Mouse (Mus musculus) layer of hippocampus, postnatal 25 days (tissue): ENCODE results near the gene Tmem199. TPM values are rescaled to one million over a fixed set of nuclear protein-coding genes. Genes with fewer than 3 reads are reported as not detected.
A peak's percentile ranks its signal among the peaks of the same experiment; 100 is the strongest.

Experiments
- DNase-seq, 2 experiments: peaks; one replicate each; pipeline ENCODE4 v3.0.0; 2022; ENCODE audit warnings: mixed read lengths in 2 of 2, low spot score in 1 of 2; ENCODE audit errors: extremely low spot score in 1 of 2
- total RNA-seq, 2 experiments: library from RNA; stranded (reverse); gene quantifications; 2 replicates each; pipeline ENCODE4 v1.2.3; 2021

The Tmem199 gene
- total RNA-seq, 2 experiments from 2014 or later, result 40.7 to 44.5 TPM

GRCm38 (mm10) chr11:78490781-78491241 lies 21.2 kb downstream of the Tmem199 start:
- DNase-seq, result peak; percentile 42

- DNase-seq, result peak; percentile 58 to 89
Measured at GRCm38 (mm10) chr11:78488168-78488567, 23.8 kb downstream of the Tmem199 start.

- no peak for DNase-seq
Measured at GRCm38 (mm10) chr11:78483639-78484038, 28.3 kb downstream of the Tmem199 start.

- DNase-seq, result no peak
Measured at GRCm38 (mm10) chr11:78475289-78475688, 36.7 kb downstream of the Tmem199 start.

- no peak for DNase-seq
Measured at GRCm38 (mm10) chr11:78471326-78472103, 40.5 kb downstream of the Tmem199 start.

GRCm38 (mm10) chr11:78467932-78468331 lies 44.0 kb downstream of the Tmem199 start:
- DNase-seq, result no peak

GRCm38 (mm10) chr11:78467515-78467914 lies 44.5 kb downstream of the Tmem199 start:
- no peak for DNase-seq

GRCm38 (mm10) chr11:78466242-78466912 lies 45.6 kb downstream of the Tmem199 start:
- no peak for DNase-seq

- peak; percentile 61 to 69 for DNase-seq
Measured at GRCm38 (mm10) chr11:78465568-78466180, 46.3 kb downstream of the Tmem199 start, which contains the start of gene Slc46a1. TSS of gene Slc46a1 (plus strand) at chr11:78465697.

GRCm38 (mm10) chr11:78465116-78465515 lies 46.9 kb downstream of the Tmem199 start:
- no peak for DNase-seq

GRCm38 (mm10) chr11:78463286-78464036 lies 48.5 kb downstream of the Tmem199 start:
- DNase-seq, result no peak

GRCm38 (mm10) chr11:78462669-78463068 lies 49.3 kb downstream of the Tmem199 start:
- no peak for DNase-seq

- DNase-seq, result no peak
Measured at GRCm38 (mm10) chr11:78461894-78462293, 50.1 kb downstream of the Tmem199 start.

- no peak for DNase-seq
Measured at GRCm38 (mm10) chr11:78458740-78459139, 53.2 kb downstream of the Tmem199 start.

Other genes with a start within 250 kb of the Tmem199 start
- 1 to 10 TPM; 4.0 to 5.6 TPM for gene BC030499, start 221.3 kb downstream of the Tmem199 start, total RNA-seq
- gene Spag5, start 210.6 kb downstream of the Tmem199 start, total RNA-seq, result 1 to 10 TPM; 4.2 to 4.6 TPM
- gene Aldoc, start 189.2 kb downstream of the Tmem199 start, total RNA-seq, result 100 to 1,000 TPM; 852 to 862 TPM
- gene Pigs, start 183.8 kb downstream of the Tmem199 start, total RNA-seq, result 10 to 100 TPM; 62.2 to 65.8 TPM
- 10 to 100 TPM; 29.6 to 32.5 TPM for gene Unc119, start 168.7 kb downstream of the Tmem199 start, total RNA-seq
- gene Foxn1, start 125.6 kb downstream of the Tmem199 start, total RNA-seq, result not detected
- gene Slc13a2, start 90.0 kb downstream of the Tmem199 start, total RNA-seq, result not detected
- gene Slc46a1, start 46.5 kb downstream of the Tmem199 start, total RNA-seq, result 10 to 100 TPM; 10.6 to 11.2 TPM
- gene Sarm1, start 14.4 kb downstream of the Tmem199 start, total RNA-seq, result 10 to 100 TPM; 39.5 to 40.8 TPM
- gene Vtn, start 13.1 kb downstream of the Tmem199 start, total RNA-seq, result 10 to 100 TPM; 57.9 to 64.0 TPM
- 1 to 10 TPM; 5.0 to 5.5 TPM for gene Sebox, start 8.7 kb downstream of the Tmem199 start, total RNA-seq
- 100 to 1,000 TPM; 122 TPM for gene Poldip2, start within 50 bp of the Tmem199 start, total RNA-seq
- gene Tnfaip1, start 24.2 kb upstream of the Tmem199 start, total RNA-seq, result 10 to 100 TPM; 34.7 to 35.5 TPM
- gene Ift20, start 24.2 kb upstream of the Tmem199 start, total RNA-seq, result 10 to 100 TPM; 80.0 to 83.0 TPM
- 10 to 100 TPM; 14.4 to 15.5 TPM for gene Tmem97, start 38.6 kb upstream of the Tmem199 start, total RNA-seq
- gene Nlk, start 185.2 kb upstream of the Tmem199 start, total RNA-seq, result 10 to 100 TPM; 42.5 to 45.1 TPM
- 10 to 100 TPM; 17.9 to 19.5 TPM for gene Ccnq, start 239.6 kb upstream of the Tmem199 start, total RNA-seq